Mouse (Mus musculus) cerebellum, adult 2 months (tissue): Measurements from ENCODE around the gene Suds3. TPM values are rescaled to one million over a fixed set of nuclear protein-coding genes. Genes with fewer than 3 reads are reported as not detected.
A peak's percentile ranks its signal among the peaks of the same experiment; 100 is the strongest.

Experiments
- DNase-seq, 2 experiments: peaks; one replicate each; pipeline ENCODE4 v3.0.0; 2021
- H3K27ac ChIP-seq: fragments of 200-500 bp; 2 replicates; pipeline ENCODE4 v1.5.1; 2012; ENCODE audit warnings: low read length, control low read depth, inconsistent platforms; ENCODE audit not compliant: insufficient read depth
- H3K27me3 ChIP-seq: fragments of 200-500 bp; 2 replicates; pipeline ENCODE4 v1.6.1; 2012; ENCODE audit warnings: inconsistent platforms, mild to moderate bottlenecking, low read length, moderate library complexity; ENCODE audit not compliant: control insufficient read depth, insufficient read depth
- H3K4me1 ChIP-seq: fragments of 200-500 bp; 2 replicates; pipeline ENCODE4 v1.6.1; 2011; ENCODE audit warnings: low read length; ENCODE audit not compliant: control insufficient read depth, insufficient read depth
- H3K4me3 ChIP-seq: fragments of 200-500 bp; replicated peaks from 2 replicates; pipeline ENCODE3; 2011; ENCODE audit warnings: mild to moderate bottlenecking, low read depth, low read length, control low read depth; ENCODE audit not compliant: insufficient read depth
- CTCF ChIP-seq: fragments of 200-500 bp; IDR thresholded peaks from 2 replicates; pipeline ENCODE4 v1.5.1; 2011; ENCODE audit warnings: low read depth, mild to moderate bottlenecking, control low read depth, low read length, moderate library complexity, borderline replicate concordance; ENCODE audit not compliant: insufficient read depth
- POLR2A ChIP-seq: fragments of 200-500 bp; IDR thresholded peaks from 2 replicates; pipeline ENCODE4 v1.6.1; 2011; ENCODE audit warnings: low read length, control low read depth, borderline replicate concordance; ENCODE audit not compliant: insufficient read depth
- WGBS: fragments of 180-500 bp; shearing (Covaris S2); methylation state at CpG from one replicate; pipeline ENCODE4 v1.1.7; 2018; 5-methylcytosine and 5-hydroxymethylcytosine counted together
- polyA plus RNA-seq: library from polyadenylated mRNA; depleted of rRNA; stranded (reverse); fragments of >200 nt; gene quantifications from 2 replicates; pipeline ENCODE4 v1.2.3, GENCODE M21; 2012

Suds3 gene
- polyA plus RNA-seq, 1 experiment: 127 TPM

DNA sequence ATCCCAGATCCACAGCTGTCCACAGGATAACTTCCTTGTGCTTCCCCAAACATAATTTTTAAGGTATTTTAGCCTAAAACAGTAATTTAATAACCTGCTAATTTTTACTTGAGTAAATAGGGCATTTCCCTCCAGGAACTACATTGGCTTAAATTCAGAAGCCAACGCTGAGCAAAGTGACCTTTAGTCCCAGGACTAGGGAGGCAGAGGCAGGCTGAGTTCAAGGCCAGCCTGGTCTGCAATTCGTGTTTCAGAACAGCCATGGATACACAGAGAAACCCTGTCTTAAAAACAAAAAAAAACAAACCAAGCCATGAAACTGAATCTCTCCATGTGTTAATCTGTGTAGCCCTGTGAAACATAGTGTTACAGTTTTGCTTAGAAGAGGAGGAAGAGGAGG, 747 bp upstream of the Suds3 start:
- no peaks in the 10 kb centered on the region for H3K27me3 ChIP-seq
- TF ChIP-seq CTCF (no peak), POLR2A (no peak)
- 0 out of 2 replicates have a peak, but pooled peaks cover under 1% of the 10 kb centered on the region for H3K4me1 ChIP-seq
- no peak overlapping the region for H3K4me3 ChIP-seq
- H3K27ac ChIP-seq: no peak overlapping the region
- WGBS: 35% methylated on average over 2 of the region's 2 CpGs
- no peak for DNase-seq

GRCm38 (mm10) chr5:117115193-117115767, 633 bp downstream of the Suds3 start:
- no peaks in the 10 kb centered on the region for H3K27me3 ChIP-seq
- no peaks in the 10 kb centered on the region for H3K4me1 ChIP-seq
- under 1% methylated on average over 43 of the region's 43 CpGs for WGBS
- DNase-seq: peak; percentile 52 to 62
- peak overlapping the region; percentile 31 for H3K27ac ChIP-seq
- no peak for TF ChIP-seq CTCF
- no peak for TF ChIP-seq POLR2A
- peak overlapping the region; percentile 80 for H3K4me3 ChIP-seq

GRCm38 (mm10) chr5:117114581-117115192, 1.2 kb downstream of the Suds3 start:
- Histone ChIP-seq H3K27me3 (no peaks in the 10 kb centered on the region), H3K4me1 (no peaks in the 10 kb centered on the region), H3K27ac (0 out of 2 replicates have a peak overlapping the region, but pooled peaks have one; percentile 31), H3K4me3 (peak overlapping the region; percentile 80)
- WGBS: 4% methylated on average over 16 of the region's 16 CpGs
- DNase-seq: peak in 1 of 2 experiments; percentile 48
- TF ChIP-seq POLR2A (no peak), CTCF (no peak)

DNA sequence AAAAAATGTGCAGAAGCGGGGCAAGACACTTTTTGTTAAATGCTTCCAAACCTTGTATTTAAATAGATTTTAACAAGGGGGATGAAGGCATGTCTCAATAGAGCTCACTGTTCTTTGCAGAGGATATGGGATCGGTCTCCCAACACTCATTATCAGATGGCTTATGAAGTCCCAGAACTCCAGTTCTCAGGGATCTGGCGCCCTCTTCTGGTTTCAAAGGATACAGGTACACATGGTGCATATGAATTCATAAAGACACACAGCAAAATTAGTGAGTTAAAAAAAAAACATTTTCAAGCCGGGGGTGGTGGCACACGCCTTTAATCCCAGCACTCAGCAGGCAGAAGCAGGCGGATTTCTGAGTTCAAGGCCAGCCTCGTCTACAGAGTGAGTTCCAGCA, 2.6 kb downstream of the Suds3 start:
- no peaks in the 10 kb centered on the region for H3K27me3 ChIP-seq
- no peak overlapping the region for H3K27ac ChIP-seq
- WGBS: 92% methylated on average over 7 of the region's 7 CpGs
- DNase-seq: no peak
- TF ChIP-seq POLR2A (no peak), CTCF (peak; percentile 15; the same call in 1 of the 2 replicates)
- no peaks in the 10 kb centered on the region for H3K4me1 ChIP-seq
- no peak overlapping the region for H3K4me3 ChIP-seq

GRCm38 (mm10) chr5:117111774-117112112, 4.2 kb downstream of the Suds3 start:
- 96% methylated on average over 7 of the region's 7 CpGs for WGBS
- DNase-seq: no peak
- H3K27me3 ChIP-seq: no peaks in the 10 kb centered on the region
- H3K4me3 ChIP-seq: no peak overlapping the region
- no peaks in the 10 kb centered on the region; the same call in 1 of the 2 replicates for H3K4me1 ChIP-seq
- TF ChIP-seq CTCF (no peak), POLR2A (no peak)
- H3K27ac ChIP-seq: no peak overlapping the region

DNA sequence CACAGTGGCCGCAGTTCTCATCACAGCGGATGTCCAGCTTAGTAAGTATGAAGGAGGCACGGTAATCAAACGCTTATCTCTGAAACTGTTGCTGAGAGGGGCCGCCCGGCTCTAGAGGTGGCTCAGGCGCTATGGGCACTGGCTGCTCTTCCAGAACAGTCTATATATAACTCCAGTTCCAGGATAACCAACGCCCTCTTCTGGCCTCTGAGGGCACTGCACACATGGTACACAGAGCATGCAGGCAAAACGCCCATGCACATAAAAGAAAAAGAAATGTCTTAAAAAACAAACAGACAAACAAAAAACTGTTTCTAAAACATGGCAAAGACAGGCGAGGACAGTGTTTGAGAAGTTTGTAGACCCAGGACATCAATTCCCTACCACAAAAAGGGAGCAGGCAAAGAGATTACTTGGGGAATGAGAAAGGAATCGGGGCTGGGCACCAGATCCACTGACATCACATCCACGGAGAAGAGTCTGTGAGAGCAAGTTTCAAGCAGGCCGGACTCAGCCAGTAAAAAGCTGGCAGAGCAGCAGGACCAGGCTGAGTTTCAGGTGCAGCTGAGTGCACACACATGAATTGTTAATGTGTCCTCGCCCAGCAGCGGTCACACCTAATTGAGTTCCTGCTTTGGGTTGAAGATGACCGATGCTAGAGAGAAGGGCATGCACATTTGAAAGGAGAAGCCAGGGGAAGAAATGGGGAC, 4.7 kb downstream of the Suds3 start:
- TF ChIP-seq POLR2A (no peak), CTCF (no peak)
- Histone ChIP-seq H3K27me3 (no peaks in the 10 kb centered on the region), H3K27ac (no peak overlapping the region), H3K4me3 (no peak overlapping the region), H3K4me1 (peaks cover 4% of the 10 kb centered on the region)
- 84% methylated on average over 16 of the region's 16 CpGs for WGBS
- no peak for DNase-seq

DNA sequence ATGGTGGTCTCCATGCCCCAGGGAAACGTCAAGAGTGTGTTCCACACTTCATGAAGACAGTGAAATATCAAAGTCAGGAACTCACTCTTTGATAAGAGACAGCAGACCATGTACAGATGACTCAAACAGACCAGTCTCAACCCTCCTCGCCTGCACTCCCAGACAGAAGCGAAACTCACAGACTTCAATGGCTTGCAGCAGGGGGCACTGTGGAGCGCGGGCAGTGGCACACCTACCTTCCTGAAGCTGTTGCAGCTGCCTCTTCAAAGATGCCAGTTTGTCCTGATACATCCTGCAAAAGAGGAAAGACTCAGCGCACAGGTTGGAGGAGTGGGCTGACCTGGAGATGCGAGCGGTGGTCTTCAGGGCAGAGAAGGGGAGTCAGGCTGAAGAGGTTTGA, 6.4 kb downstream of the Suds3 start:
- Histone ChIP-seq H3K4me3 (no peak overlapping the region), H3K27me3 (no peaks in the 10 kb centered on the region), H3K27ac (no peak overlapping the region), H3K4me1 (peaks cover 19% of the 10 kb centered on the region)
- TF ChIP-seq POLR2A: no peak
- TF ChIP-seq CTCF: peak; percentile 37; the same call in 1 of the 2 replicates
- no peak for DNase-seq
- 84% methylated on average over 8 of the region's 8 CpGs for WGBS

DNA sequence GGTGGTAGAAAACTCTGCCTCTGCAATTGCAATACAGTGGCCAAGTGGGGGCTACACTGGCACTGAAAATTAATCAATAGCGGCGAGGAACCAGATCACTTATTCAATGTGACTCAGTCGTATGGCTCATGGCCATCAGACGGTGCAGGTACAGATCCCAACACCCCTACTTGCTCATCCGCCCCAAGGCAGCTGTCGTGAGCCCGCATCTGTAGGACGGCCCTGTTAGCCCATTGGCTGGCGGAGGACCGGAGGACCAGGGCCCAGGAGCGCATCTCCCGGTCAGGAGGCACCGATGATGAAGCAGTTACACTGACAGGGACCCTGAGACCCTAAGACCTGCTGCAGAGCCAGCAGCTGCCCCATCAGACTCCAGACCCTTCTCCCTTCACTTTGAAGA, 7.2 kb downstream of the Suds3 start:
- no peaks in the 10 kb centered on the region for H3K27me3 ChIP-seq
- peaks cover 26% of the 10 kb centered on the region for H3K4me1 ChIP-seq
- TF ChIP-seq POLR2A (no peak), CTCF (no peak)
- 95% methylated on average over 13 of the region's 13 CpGs for WGBS
- no peak overlapping the region for H3K4me3 ChIP-seq
- H3K27ac ChIP-seq: no peak overlapping the region
- no peak for DNase-seq
